Mouse (Mus musculus): ENCODE results near the gene Golt1b.

DNA sequence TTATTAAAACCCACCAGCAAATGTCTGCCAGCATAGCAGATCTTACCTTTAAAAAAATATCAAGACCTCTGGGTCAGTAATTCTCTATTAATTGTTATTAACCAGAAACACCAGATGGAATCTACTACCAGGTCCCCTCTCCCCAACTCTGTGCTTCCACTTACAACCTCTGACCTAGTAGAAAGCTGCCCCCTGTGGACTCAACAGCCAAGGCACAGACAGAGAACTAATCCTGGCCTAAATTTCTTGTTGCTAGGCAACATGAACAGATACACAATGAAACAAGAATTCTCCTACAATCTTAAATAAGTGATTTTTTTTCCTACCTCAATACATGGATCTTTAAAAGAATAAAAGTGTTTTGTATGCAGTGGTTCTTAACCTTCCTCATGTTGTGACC lies 42.1 kb downstream of the Golt1b start:
- no peak for TF ChIP-seq GATA1 (IDR thresholded peaks at IDR 0.05; ENCODE audit: borderline replicate concordance, low read length)
- TF ChIP-seq FLI1 (IDR thresholded peaks at IDR 0.05; ENCODE audit: low read length): no peak

All from megakaryocyte, embryonic 14.5 days (primary cell).